In the genomic region with DNA sequence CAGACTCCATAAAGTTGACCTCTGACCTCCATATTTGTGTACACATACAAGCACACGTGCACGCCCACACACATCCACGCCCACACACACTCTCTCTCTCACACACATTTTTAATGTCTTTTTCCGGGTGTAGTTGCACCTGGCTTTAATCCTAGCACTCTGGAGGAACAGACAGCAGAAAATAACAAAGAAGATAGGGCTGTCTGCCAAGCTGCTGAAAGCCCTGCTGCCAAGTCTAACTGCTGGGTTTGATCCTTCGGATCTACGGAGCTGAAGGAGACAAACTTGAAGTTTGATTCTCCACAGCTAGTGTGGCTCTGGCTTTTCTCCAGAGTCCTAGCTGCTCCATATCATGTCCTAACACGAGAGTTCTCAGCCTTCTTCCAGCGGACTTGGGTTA, we compare ENCODE assay signal across 30 mouse cellular contexts. TPM values are rescaled to one million over a fixed set of nuclear protein-coding genes. Genes with fewer than 3 reads are reported as not detected.
DNase-seq lines count a peak whose midpoint lies in the region; ATAC-seq and TF ChIP-seq lines count a peak whose summit lies in the region.
"Had no signal": no experiment of that assay in that cellular context is flagged by ENCODE, and none has a peak within 500 bp of the region (broad histone marks: within the 10 kb centered on the region; RNA-seq: fewer than 3 reads in every experiment).

No protein-coding gene starts in this region.

- no peak overlapping the region for H3K9ac ChIP-seq in embryonic facial prominence, embryonic 14.5 days (ENCODE audit: low read depth, low read length)
- no peak overlapping the region for H3K9ac ChIP-seq in limb, embryonic 14.5 days (ENCODE audit: low read depth, low read length, severe bottlenecking)
- H3K9ac ChIP-seq in embryonic facial prominence, embryonic 15.5 days = no peak overlapping the region
- H3K9ac ChIP-seq in stomach, embryonic 16.5 days (ENCODE audit: low read length) = no peak overlapping the region
- H3K9ac ChIP-seq: forebrain, embryonic 15.5 days; liver, embryonic 13.5 days; midbrain, embryonic 13.5 days had no signal

- peak; percentile 78 for DNase-seq in embryonic facial prominence, embryonic 14.5 days (ENCODE audit: low spot score)
- no peak for DNase-seq in embryonic facial prominence, embryonic 10.5 days (ENCODE audit: low spot score)
- DNase-seq in limb, embryonic 14.5 days (ENCODE audit: low spot score) = peak; percentile 14
- no peak for DNase-seq in limb, embryonic 10.5 days (ENCODE audit: low spot score)
- DNase-seq in left cerebral cortex, adult 8-10 months (ENCODE audit: low spot score in 2 of 2) = no peak
- DNase-seq in spleen, postnatal 10 days (ENCODE audit: low spot score in 2 of 2) = no peak
- DNase-seq: cerebellum, adult 11 months; cerebellum, postnatal 25 days; gastrocnemius, adult 2 months; heart, adult 2 months; liver, embryonic 13.5 days; lung, postnatal 4 days; retina, postnatal 1 day; spleen, adult 18-20 months; thymus, adult 18-20 months had no signal

- H3K36me3 ChIP-seq in embryonic facial prominence, embryonic 14.5 days (ENCODE audit: control insufficient read depth, insufficient read depth, low read length) = no peaks in the 10 kb centered on the region
- H3K36me3 ChIP-seq in embryonic facial prominence, embryonic 10.5 days (replicated peaks) = no peaks in the 10 kb centered on the region
- H3K36me3 ChIP-seq in limb, embryonic 14.5 days (ENCODE audit: control insufficient read depth, insufficient read depth, low read length) = no peaks in the 10 kb centered on the region
- H3K36me3 ChIP-seq in limb, embryonic 10.5 days = no peaks in the 10 kb centered on the region
- no peaks in the 10 kb centered on the region for H3K36me3 ChIP-seq in embryonic facial prominence, embryonic 15.5 days
- no peaks in the 10 kb centered on the region for H3K36me3 ChIP-seq in stomach, embryonic 16.5 days (ENCODE audit: control insufficient read depth, insufficient read depth, low read length)
- H3K36me3 ChIP-seq: forebrain, embryonic 15.5 days; liver, embryonic 13.5 days; midbrain, embryonic 13.5 days had no signal

- no peak overlapping the region for H3K4me2 ChIP-seq in embryonic facial prominence, embryonic 14.5 days (ENCODE audit: low read depth, low read length)
- no peak overlapping the region for H3K4me2 ChIP-seq in limb, embryonic 14.5 days (replicated peaks; ENCODE audit: low read depth, low read length, severe bottlenecking)
- no peak overlapping the region for H3K4me2 ChIP-seq in embryonic facial prominence, embryonic 15.5 days (replicated peaks)
- H3K4me2 ChIP-seq in stomach, embryonic 16.5 days (ENCODE audit: low read depth, low read length) = no peak overlapping the region
- H3K4me2 ChIP-seq: forebrain, embryonic 15.5 days; liver, embryonic 13.5 days; midbrain, embryonic 13.5 days had no signal

- no peak overlapping the region for H3K4me3 ChIP-seq in embryonic facial prominence, embryonic 14.5 days (ENCODE audit: low read depth, low read length)
- no peak overlapping the region for H3K4me3 ChIP-seq in embryonic facial prominence, embryonic 10.5 days
- no peak overlapping the region for H3K4me3 ChIP-seq in limb, embryonic 14.5 days (replicated peaks; ENCODE audit: low read length)
- H3K4me3 ChIP-seq in limb, embryonic 10.5 days = no peak overlapping the region
- no peak overlapping the region for H3K4me3 ChIP-seq in embryonic facial prominence, embryonic 15.5 days (replicated peaks)
- H3K4me3 ChIP-seq in stomach, embryonic 16.5 days (replicated peaks; ENCODE audit: low read length) = no peak overlapping the region
- H3K4me3 ChIP-seq: forebrain, embryonic 15.5 days; gastrocnemius, adult 2 months; heart, adult 2 months; liver, embryonic 13.5 days; midbrain, embryonic 13.5 days; myocyte had no signal

- ATAC-seq in embryonic facial prominence, embryonic 14.5 days (ENCODE audit: low read depth) = no peak
- no peak for ATAC-seq in limb, embryonic 14.5 days (ENCODE audit: low FRiP score, low read depth)
- no peak for ATAC-seq in embryonic facial prominence, embryonic 15.5 days (ENCODE audit: insufficient number of reproducible peaks, low FRiP score, low TSS enrichment, low read depth)
- peak; percentile 65; the same call in 1 of the 2 replicates for ATAC-seq in stomach, embryonic 16.5 days (ENCODE audit: insufficient read depth, low FRiP score)
- ATAC-seq: forebrain, embryonic 15.5 days; hindbrain, postnatal 0 days; midbrain, embryonic 13.5 days; Patski had no signal

- 58% methylated on average over 8 of the region's 8 CpGs for WGBS in embryonic facial prominence, embryonic 14.5 days
- 84% methylated on average over 8 of the region's 8 CpGs for WGBS in embryonic facial prominence, embryonic 10.5 days
- 61% methylated on average over 8 of the region's 8 CpGs for WGBS in limb, embryonic 14.5 days
- 88% methylated on average over 8 of the region's 8 CpGs for WGBS in limb, embryonic 10.5 days
- 39% methylated on average over 8 of the region's 8 CpGs for whole genome bisulfite sequencing in embryonic facial prominence, embryonic 15.5 days
- WGBS in stomach, embryonic 16.5 days = 33% methylated on average over 8 of the region's 8 CpGs

- TF ChIP-seq POLR2A in limb, embryonic 14.5 days (IDR thresholded peaks at IDR 0.05; ENCODE audit: borderline replicate concordance, extremely low read depth, insufficient read depth, insufficient read length) = no peak

- no peak overlapping the region for H3K27ac ChIP-seq in embryonic facial prominence, embryonic 14.5 days (replicated peaks; ENCODE audit: low read depth, low read length)
- H3K27ac ChIP-seq in embryonic facial prominence, embryonic 10.5 days (replicated peaks) = no peak overlapping the region
- H3K27ac ChIP-seq in limb, embryonic 14.5 days (replicated peaks; ENCODE audit: low read depth, low read length) = no peak overlapping the region
- no peak overlapping the region for H3K27ac ChIP-seq in limb, embryonic 10.5 days
- peak overlapping the region; percentile 13; the same call in 1 of the 2 replicates for H3K27ac ChIP-seq in embryonic facial prominence, embryonic 15.5 days (replicated peaks)
- peak overlapping the region; percentile 41; the same call in 1 of the 2 replicates for H3K27ac ChIP-seq in stomach, embryonic 16.5 days (ENCODE audit: low read length)
- H3K27ac ChIP-seq: forebrain, embryonic 15.5 days; gastrocnemius, adult 2 months; heart, adult 2 months; hindbrain, postnatal 0 days; kidney, postnatal 0 days; liver, embryonic 13.5 days; midbrain, embryonic 13.5 days had no signal

- H3K4me1 ChIP-seq in embryonic facial prominence, embryonic 14.5 days (ENCODE audit: control insufficient read depth, insufficient read depth, low read length) = no peaks in the 10 kb centered on the region
- peaks cover 11% of the 10 kb centered on the region for H3K4me1 ChIP-seq in embryonic facial prominence, embryonic 10.5 days
- H3K4me1 ChIP-seq in limb, embryonic 14.5 days (ENCODE audit: control insufficient read depth, insufficient read depth, low read length) = no peaks in the 10 kb centered on the region
- peaks cover 6% of the 10 kb centered on the region; the same call in 1 of the 2 replicates for H3K4me1 ChIP-seq in limb, embryonic 10.5 days
- peaks cover 10% of the 10 kb centered on the region; the same call in 1 of the 2 replicates for H3K4me1 ChIP-seq in embryonic facial prominence, embryonic 15.5 days
- H3K4me1 ChIP-seq in stomach, embryonic 16.5 days (ENCODE audit: control insufficient read depth, insufficient read depth, low read length) = peaks cover 12% of the 10 kb centered on the region
- H3K4me1 ChIP-seq: forebrain, embryonic 15.5 days; midbrain, embryonic 13.5 days had no signal

- H3K9me3 ChIP-seq in embryonic facial prominence, embryonic 14.5 days (ENCODE audit: control insufficient read depth, low read length) = no peaks in the 10 kb centered on the region
- no peaks in the 10 kb centered on the region for H3K9me3 ChIP-seq in embryonic facial prominence, embryonic 10.5 days
- H3K9me3 ChIP-seq in limb, embryonic 14.5 days (ENCODE audit: control insufficient read depth, low read length) = no peaks in the 10 kb centered on the region
- H3K9me3 ChIP-seq in limb, embryonic 10.5 days (replicated peaks) = no peaks in the 10 kb centered on the region
- no peaks in the 10 kb centered on the region for H3K9me3 ChIP-seq in embryonic facial prominence, embryonic 15.5 days (replicated peaks)
- no peaks in the 10 kb centered on the region for H3K9me3 ChIP-seq in stomach, embryonic 16.5 days (replicated peaks; ENCODE audit: control insufficient read depth, low read length)
- H3K9me3 ChIP-seq: forebrain, embryonic 15.5 days; liver, embryonic 13.5 days; midbrain, embryonic 13.5 days had no signal

- no peaks in the 10 kb centered on the region for H3K27me3 ChIP-seq in embryonic facial prominence, embryonic 14.5 days (replicated peaks; ENCODE audit: control insufficient read depth, insufficient read depth, low read length)
- no peaks in the 10 kb centered on the region for H3K27me3 ChIP-seq in embryonic facial prominence, embryonic 10.5 days (replicated peaks; ENCODE audit: low read depth, poor library complexity, severe bottlenecking)
- no peaks in the 10 kb centered on the region for H3K27me3 ChIP-seq in limb, embryonic 14.5 days (ENCODE audit: control insufficient read depth, insufficient read depth, low read length)
- no peaks in the 10 kb centered on the region for H3K27me3 ChIP-seq in limb, embryonic 10.5 days (ENCODE audit: low read depth, poor library complexity, severe bottlenecking)
- H3K27me3 ChIP-seq in embryonic facial prominence, embryonic 15.5 days = no peaks in the 10 kb centered on the region
- H3K27me3 ChIP-seq in stomach, embryonic 16.5 days (ENCODE audit: control insufficient read depth, insufficient read depth, low read length) = no peaks in the 10 kb centered on the region
- H3K27me3 ChIP-seq: forebrain, embryonic 15.5 days; liver, embryonic 13.5 days; midbrain, embryonic 13.5 days; Patski had no signal

RNA-seq across cellular contexts. Expression of a gene that starts 1.8 kb away (rescaled TPM):
- 0.34 and 0.72 TPM in 2 replicates for polyA plus RNA-seq in embryonic facial prominence, embryonic 14.5 days (2014; fragmentation: Nextera tagmentation; extraction: Ambion mirVana)
- polyA plus RNA-seq in embryonic facial prominence, embryonic 10.5 days (2016; fragmentation: Nextera tagmentation; extraction: Ambion mirVana) = not detected in 2 replicates
- polyA plus RNA-seq in limb, embryonic 14.5 days (2012; rRNA removed) = 0.12 TPM in 1 of 2 replicates, not detected in the other
- not detected in 2 replicates for polyA plus RNA-seq in limb, embryonic 14.5 days (2014; fragmentation: Nextera tagmentation; extraction: Ambion mirVana)
- polyA plus RNA-seq in limb, embryonic 10.5 days (2016; fragmentation: Nextera tagmentation; extraction: Ambion mirVana) = not detected in 2 replicates
- polyA plus RNA-seq in embryonic facial prominence, embryonic 15.5 days (2015; fragmentation: Nextera tagmentation; extraction: Ambion mirVana) = 1.2 and 1.3 TPM in 2 replicates
- polyA plus RNA-seq in stomach, embryonic 16.5 days (2015; fragmentation: Nextera tagmentation; extraction: Ambion mirVana) = 3.1 and 5.2 TPM in 2 replicates
- total RNA-seq in left cerebral cortex, adult 8-10 months (2022) = not detected
- total RNA-seq: gastrocnemius, adult 2 months; heart, adult 2 months; heart, postnatal 14 days; hindbrain, postnatal 0 days; layer of hippocampus, postnatal 10 days; left cerebral cortex, postnatal 25 days; neutrophil, adult 5-6 weeks had no signal
- polyA plus RNA-seq: embryonic facial prominence, embryonic 11.5 days; forebrain, embryonic 15.5 days; heart, adult 2 months; hindbrain, postnatal 0 days; midbrain, embryonic 13.5 days; myocyte; urinary bladder, adult 2 months had no signal

RNA-seq across cellular contexts. Expression of a gene that starts 19.4 kb away (rescaled TPM):
- 0.22 and 0.80 TPM in 2 replicates for polyA plus RNA-seq in embryonic facial prominence, embryonic 14.5 days (2014; fragmentation: Nextera tagmentation; extraction: Ambion mirVana)
- not detected in 2 replicates for polyA plus RNA-seq in embryonic facial prominence, embryonic 10.5 days (2016; fragmentation: Nextera tagmentation; extraction: Ambion mirVana)
- 1.0 and 1.2 TPM in 2 replicates for polyA plus RNA-seq in limb, embryonic 14.5 days (2012; rRNA removed)
- polyA plus RNA-seq in limb, embryonic 14.5 days (2014; fragmentation: Nextera tagmentation; extraction: Ambion mirVana) = 0.76 and 1.3 TPM in 2 replicates
- not detected in 2 replicates for polyA plus RNA-seq in limb, embryonic 10.5 days (2016; fragmentation: Nextera tagmentation; extraction: Ambion mirVana)
- 0.83 and 1.1 TPM in 2 replicates for polyA plus RNA-seq in embryonic facial prominence, embryonic 15.5 days (2015; fragmentation: Nextera tagmentation; extraction: Ambion mirVana)
- 0.99 and 1.3 TPM in 2 replicates for polyA plus RNA-seq in stomach, embryonic 16.5 days (2015; fragmentation: Nextera tagmentation; extraction: Ambion mirVana)
- total RNA-seq in left cerebral cortex, adult 8-10 months (2022) = not detected
- total RNA-seq: gastrocnemius, adult 2 months; heart, adult 2 months; heart, postnatal 14 days; hindbrain, postnatal 0 days; layer of hippocampus, postnatal 10 days; left cerebral cortex, postnatal 25 days; neutrophil, adult 5-6 weeks had no signal
- polyA plus RNA-seq: embryonic facial prominence, embryonic 11.5 days; forebrain, embryonic 15.5 days; heart, adult 2 months; hindbrain, postnatal 0 days; midbrain, embryonic 13.5 days had no signal

RNA-seq across cellular contexts. Expression of a gene that starts 22.4 kb away (rescaled TPM):
- 0.93 and 1.1 TPM in 2 replicates for polyA plus RNA-seq in embryonic facial prominence, embryonic 14.5 days (2014; fragmentation: Nextera tagmentation; extraction: Ambion mirVana)
- not detected in 2 replicates for polyA plus RNA-seq in embryonic facial prominence, embryonic 10.5 days (2016; fragmentation: Nextera tagmentation; extraction: Ambion mirVana)
- 0.36 and 0.69 TPM in 2 replicates for polyA plus RNA-seq in limb, embryonic 14.5 days (2012; rRNA removed)
- 0.19 and 0.21 TPM in 2 replicates for polyA plus RNA-seq in limb, embryonic 14.5 days (2014; fragmentation: Nextera tagmentation; extraction: Ambion mirVana)
- polyA plus RNA-seq in limb, embryonic 10.5 days (2016; fragmentation: Nextera tagmentation; extraction: Ambion mirVana) = not detected in 2 replicates
- polyA plus RNA-seq in embryonic facial prominence, embryonic 15.5 days (2015; fragmentation: Nextera tagmentation; extraction: Ambion mirVana) = 0.46 and 1.1 TPM in 2 replicates
- polyA plus RNA-seq in stomach, embryonic 16.5 days (2015; fragmentation: Nextera tagmentation; extraction: Ambion mirVana) = 2.2 and 2.3 TPM in 2 replicates
- total RNA-seq in left cerebral cortex, adult 8-10 months (2022) = 1 to 10 TPM; 1.3 to 2.7 (median 1.4) TPM
- total RNA-seq: gastrocnemius, adult 2 months; hindbrain, postnatal 0 days; layer of hippocampus, postnatal 10 days had no signal
- polyA plus RNA-seq: embryonic facial prominence, embryonic 11.5 days; forebrain, embryonic 15.5 days; hindbrain, postnatal 0 days; Patski had no signal

RNA-seq across cellular contexts. Expression of a gene that starts 56.9 kb away (rescaled TPM):
- not detected in 2 replicates for polyA plus RNA-seq in embryonic facial prominence, embryonic 14.5 days (2014; fragmentation: Nextera tagmentation; extraction: Ambion mirVana)
- not detected in 2 replicates for polyA plus RNA-seq in embryonic facial prominence, embryonic 10.5 days (2016; fragmentation: Nextera tagmentation; extraction: Ambion mirVana)
- 0.04 TPM in 1 of 2 replicates, not detected in the other for polyA plus RNA-seq in limb, embryonic 14.5 days (2012; rRNA removed)
- not detected in 2 replicates for polyA plus RNA-seq in limb, embryonic 14.5 days (2014; fragmentation: Nextera tagmentation; extraction: Ambion mirVana)
- not detected in 2 replicates for polyA plus RNA-seq in limb, embryonic 10.5 days (2016; fragmentation: Nextera tagmentation; extraction: Ambion mirVana)
- polyA plus RNA-seq in embryonic facial prominence, embryonic 15.5 days (2015; fragmentation: Nextera tagmentation; extraction: Ambion mirVana) = not detected in 2 replicates
- not detected in 2 replicates for polyA plus RNA-seq in stomach, embryonic 16.5 days (2015; fragmentation: Nextera tagmentation; extraction: Ambion mirVana)
- not detected for total RNA-seq in left cerebral cortex, adult 8-10 months (2022)
- total RNA-seq: adrenal gland, postnatal 4 days; gastrocnemius, adult 2 months; heart, adult 2 months; heart, postnatal 14 days; hindbrain, postnatal 0 days; layer of hippocampus, postnatal 10 days; left cerebral cortex, postnatal 25 days; neutrophil, adult 5-6 weeks had no signal
- polyA plus RNA-seq: embryonic facial prominence, embryonic 11.5 days; forebrain, embryonic 15.5 days; heart, adult 2 months; hindbrain, postnatal 0 days; midbrain, embryonic 13.5 days; Patski had no signal

Comparison
In these comparisons a context has a peak if more than half of its experiments do, and no peak if none do; other contexts are left out.
1. DNase-seq: peak in embryonic facial prominence, embryonic 14.5 days (single experiment) and limb, embryonic 14.5 days (single experiment); none in embryonic facial prominence, embryonic 10.5 days (single experiment), limb, embryonic 10.5 days (single experiment), left cerebral cortex, adult 8-10 months (0 of 2) and spleen, postnatal 10 days (0 of 2).
2. H3K27ac ChIP-seq: peak in embryonic facial prominence, embryonic 15.5 days (single experiment) and stomach, embryonic 16.5 days (single experiment); none in embryonic facial prominence, embryonic 14.5 days (single experiment), embryonic facial prominence, embryonic 10.5 days (single experiment), limb, embryonic 14.5 days (single experiment) and limb, embryonic 10.5 days (single experiment).